Mouse (Mus musculus) heart, adult 18-20 months (tissue): ENCODE results near the gene Fam118b. TPM values are rescaled to one million over a fixed set of nuclear protein-coding genes. Genes with fewer than 3 reads are reported as not detected.
A peak's percentile ranks its signal among the peaks of the same experiment; 100 is the strongest.

ENCODE experiments used
- DNase-seq, 2 experiments: peaks; one replicate each; pipeline ENCODE4 v3.0.0; 2021 to 2022; ENCODE audit warnings: mixed read lengths in 1 of 2
- total RNA-seq, 2 experiments: library from RNA; stranded (reverse); gene quantifications; 2 replicates each; pipeline ENCODE4 v1.2.3; 2021

Fam118b gene
- total RNA-seq, 2 experiments from 2014 or later: 12.0 to 15.7 TPM

DNA sequence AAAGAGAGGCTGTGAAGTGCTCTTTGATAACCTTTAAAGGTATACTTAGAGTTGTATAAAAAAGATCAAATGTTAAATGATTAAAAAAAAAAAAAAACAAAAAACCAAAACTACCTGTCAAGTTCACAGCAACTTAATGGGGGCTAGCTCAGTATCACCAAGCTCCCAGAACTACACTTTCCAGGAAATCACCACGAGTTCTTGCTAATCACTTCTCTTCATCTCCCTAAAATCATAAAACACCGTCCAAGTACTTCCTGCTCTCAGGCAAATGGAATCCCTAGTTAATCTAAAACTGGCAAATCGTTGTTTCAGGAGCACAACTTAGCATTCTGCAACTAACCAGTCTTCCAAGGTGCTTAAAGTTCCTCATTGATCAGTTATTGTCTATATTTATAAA, 3.1 kb downstream of the Fam118b start:
- DNase-seq: no peak

DNA sequence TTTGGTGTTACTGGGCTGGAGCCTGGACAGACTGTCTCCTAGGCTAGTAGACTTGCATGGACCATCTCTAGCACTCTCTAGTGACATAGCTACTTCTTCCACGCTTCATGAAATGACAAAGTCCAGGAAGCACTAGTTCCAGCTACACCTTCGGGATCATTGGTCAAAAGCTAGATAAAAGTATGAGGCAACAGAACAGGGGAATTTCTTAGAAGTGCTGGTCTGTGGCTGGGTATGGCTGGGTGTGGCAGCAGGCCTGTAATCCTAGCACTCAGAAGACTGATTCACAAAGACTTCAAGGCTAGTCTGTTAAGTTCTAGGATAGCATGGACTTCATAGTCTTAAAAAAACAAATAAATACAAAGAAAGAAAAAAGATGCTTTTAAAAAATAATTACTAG, 4.2 kb downstream of the Fam118b start:
- DNase-seq: no peak

DNA sequence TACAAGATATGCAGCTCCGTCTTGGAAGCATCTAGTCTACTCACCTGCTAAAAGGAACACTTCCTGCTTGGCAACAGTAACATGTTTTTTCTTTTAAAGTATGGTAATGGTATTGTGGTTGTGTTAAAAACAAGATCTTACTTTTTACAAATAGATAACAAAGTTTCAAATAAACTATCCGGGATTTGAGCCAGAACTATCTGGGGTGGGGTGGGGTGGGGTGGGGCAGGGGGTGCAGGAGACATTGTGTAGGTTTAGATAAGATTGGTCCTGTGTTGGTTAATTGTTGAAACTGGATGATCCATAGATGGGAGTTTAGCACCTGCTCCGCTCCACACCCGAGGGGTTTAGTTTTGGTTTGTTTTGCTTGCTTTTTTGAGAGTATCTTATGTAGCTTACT, 5.2 kb downstream of the Fam118b start:
- no peak for DNase-seq

DNA sequence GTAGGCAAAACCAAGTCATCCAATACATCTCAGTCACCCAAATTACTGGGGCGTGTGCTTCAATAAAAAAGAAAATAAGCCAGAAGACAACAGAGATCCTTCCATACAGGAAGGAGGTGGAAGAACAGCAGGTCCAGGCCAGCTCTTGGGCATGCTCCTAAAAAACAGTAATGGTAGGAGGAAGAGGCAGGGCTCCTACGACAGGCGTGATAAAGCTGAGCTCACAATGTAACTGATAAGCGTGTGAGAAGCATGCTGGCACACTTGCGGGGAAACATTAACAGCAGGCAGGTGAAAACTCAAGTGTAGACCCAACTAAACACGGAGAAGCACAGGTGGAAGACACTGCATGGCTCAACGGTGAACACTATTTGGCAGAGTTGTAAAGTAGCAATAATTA, 10.2 kb downstream of the Fam118b start:
- DNase-seq: no peak

DNA sequence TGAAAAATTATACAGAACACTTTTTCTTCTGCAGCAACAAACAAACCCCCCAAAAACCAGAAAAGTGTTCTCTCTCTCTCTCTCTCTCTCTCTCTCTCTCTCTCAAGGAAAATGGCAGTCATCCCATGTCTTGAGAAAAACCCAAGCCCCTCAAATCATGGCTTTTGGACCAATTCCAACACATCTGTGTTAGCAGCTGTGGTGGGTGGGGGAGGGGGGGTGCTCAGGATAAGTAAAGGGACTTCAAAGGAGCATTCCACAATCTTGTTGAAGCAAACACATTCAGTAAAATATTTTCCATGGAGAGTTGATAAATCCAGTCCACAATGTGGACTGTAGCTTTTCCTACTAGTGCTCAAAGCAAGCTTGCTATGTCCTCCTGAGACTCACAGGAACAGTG, 18.1 kb downstream of the Fam118b start:
- no peak for DNase-seq

DNA sequence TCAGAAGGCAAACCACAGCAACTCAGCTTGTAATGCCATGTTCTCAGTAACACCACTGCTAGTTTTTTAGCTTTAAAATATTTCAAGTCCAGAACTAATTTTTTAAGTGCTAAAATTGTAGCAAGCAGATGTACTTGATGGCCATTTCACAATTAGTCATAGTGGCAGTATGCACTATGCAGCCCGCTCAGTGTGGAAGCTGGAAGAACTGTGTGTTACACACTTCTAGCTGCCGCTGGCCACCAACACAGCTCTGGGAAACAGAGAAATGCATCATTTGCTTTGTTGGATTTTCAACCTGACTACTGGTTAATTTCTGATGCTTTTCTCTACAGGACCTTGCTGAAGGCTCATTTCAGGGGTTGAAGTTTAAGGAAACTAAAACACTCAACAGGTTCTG, 20.2 kb downstream of the Fam118b start:
- DNase-seq: no peak

DNA sequence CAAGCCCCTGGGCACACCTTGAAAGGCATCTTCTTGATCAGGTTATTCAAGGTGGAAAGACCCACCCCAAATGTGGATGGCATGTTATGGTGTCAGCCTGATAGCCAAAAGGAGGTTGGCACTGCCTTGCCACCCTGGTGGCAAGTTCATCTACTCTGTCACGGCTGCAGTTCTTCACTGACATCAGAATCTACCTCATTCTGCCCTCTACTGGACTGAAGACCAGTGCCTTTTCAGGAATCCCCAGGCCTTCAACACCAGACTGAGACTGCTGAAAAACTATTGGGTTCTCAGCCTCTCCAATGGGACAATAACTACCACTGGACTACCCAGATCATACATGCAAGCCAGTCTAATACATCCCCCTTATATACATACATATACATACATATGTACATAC, 27.9 kb downstream of the Fam118b start:
- DNase-seq: no peak

DNA sequence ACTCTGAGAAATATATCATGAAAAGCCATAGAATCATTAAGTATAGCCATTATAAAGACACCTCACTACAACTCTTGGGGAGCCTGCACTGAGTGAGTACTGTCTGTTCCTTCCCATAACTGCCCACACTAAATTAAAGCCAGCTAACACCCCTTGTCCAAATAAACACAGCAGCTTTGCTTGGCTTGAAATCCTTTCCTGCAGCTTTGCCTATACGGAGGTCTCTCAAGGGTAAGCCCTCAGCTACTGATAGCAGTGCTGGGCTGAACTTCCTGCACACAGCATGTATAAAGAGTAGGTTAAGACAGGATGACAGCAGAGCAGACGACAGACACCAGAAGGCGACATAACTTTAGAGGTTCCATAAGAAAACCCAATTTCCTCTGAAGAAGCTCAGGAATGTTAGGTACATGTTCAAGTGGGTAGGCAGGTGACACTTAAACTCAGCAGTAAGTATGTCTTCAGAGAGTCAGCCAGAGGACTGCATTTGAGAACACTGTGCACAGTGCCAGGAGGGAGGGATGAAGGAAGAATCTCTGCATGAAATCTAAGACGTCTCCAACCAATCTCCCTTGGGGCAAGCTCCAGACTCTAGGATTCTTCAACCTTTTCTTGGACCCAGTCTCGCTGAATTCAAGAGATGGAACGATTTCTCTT, 28.6 kb downstream of the Fam118b start:
- peak; percentile 16 to 50 for DNase-seq

DNA sequence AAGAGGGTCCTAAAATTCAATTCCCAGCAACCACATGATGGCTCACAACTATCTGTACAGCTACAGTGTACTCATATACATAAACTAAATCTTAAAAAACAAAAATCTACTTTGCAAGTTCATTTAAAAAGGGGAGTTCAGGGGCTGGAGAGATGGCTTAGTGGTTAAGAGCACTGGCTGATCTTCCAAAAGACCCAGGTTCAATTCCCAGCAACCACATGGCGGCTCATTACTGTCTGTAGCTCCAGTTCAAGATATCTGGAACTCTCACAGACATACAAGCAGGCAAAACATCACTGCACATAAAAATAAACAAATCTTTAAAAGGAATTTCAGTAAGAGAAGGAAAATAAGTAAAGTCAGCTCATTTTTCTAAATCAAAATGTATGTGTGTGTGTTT, 29.2 kb downstream of the Fam118b start:
- no peak for DNase-seq

DNA sequence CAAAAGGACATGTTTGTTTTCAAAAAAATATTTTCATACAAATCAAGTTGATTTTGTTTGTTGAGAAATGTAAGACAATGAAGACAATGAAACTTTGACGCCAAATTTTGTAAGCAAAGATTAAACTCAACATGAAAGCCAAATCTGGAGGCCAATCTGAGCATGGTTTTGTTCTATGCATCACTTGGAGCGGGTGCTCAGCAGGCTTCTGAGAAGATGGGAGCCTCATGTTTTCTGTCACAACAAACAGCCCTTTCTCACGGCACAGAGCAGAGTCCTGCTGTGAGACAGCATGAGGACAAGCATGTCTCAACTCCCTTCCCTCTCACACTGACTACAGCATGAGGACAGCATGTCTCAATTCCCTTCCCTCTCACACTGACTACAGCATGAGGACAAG, 31.6 kb downstream of the Fam118b start:
- DNase-seq: no peak

DNA sequence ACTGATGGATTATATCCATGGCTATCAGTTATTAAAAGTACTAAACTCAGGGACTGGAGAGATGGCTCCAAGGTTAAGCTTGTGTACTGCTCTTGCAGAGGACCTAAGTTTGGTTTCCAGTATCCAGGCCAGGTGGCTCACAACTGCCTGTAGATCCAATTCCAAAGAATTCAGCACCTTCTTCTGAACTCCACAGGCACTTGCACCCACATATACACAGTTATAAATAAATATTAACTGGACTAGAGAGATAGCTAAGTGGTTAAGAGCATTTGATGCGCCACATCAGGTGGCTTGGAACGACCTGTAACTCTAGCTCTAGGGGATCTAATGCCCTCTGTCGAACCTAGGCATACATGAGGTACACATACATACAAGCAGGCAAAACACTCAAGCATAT, 38.9 kb downstream of the Fam118b start:
- DNase-seq: no peak

DNA sequence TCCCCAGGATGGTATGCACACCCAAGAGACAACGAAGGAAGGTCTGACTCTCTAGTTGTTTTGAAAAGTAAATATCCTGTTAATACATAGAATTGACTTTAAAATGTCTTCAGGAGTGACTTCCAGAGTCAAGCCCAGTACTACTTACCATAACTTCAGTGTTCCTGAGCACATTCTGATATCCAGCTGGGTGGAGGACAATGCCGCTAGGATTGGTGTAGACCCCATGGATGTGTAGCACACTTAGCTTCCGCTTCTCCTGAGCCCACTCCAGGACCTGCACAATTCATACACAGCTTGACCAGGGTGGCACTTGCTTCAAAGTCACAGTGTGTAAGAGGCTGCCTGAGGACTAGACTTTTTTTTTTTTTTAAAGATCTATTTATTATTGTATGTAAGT, 44.1 kb downstream of the Fam118b start:
- DNase-seq: no peak

DNA sequence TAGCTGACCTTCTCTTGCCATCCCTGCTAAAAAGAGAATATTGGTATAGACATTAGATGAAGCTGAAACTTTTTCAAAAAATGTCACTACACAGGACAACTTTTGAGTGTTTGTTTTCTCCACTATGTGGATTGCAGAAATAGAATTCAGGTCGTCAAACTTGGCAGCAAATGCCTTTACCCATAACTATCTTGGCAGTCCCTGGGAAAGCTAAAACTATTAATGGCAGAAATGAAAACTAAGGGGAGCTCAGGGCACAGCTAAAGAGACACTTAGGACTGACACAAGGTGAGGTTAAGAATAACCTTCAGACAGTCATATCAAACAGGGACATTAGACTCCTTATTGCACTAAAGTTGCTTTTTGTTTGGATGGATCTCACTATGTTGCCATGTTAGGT, 49.6 kb downstream of the Fam118b start:
- DNase-seq: peak in 1 of 2 experiments; percentile 43

DNA sequence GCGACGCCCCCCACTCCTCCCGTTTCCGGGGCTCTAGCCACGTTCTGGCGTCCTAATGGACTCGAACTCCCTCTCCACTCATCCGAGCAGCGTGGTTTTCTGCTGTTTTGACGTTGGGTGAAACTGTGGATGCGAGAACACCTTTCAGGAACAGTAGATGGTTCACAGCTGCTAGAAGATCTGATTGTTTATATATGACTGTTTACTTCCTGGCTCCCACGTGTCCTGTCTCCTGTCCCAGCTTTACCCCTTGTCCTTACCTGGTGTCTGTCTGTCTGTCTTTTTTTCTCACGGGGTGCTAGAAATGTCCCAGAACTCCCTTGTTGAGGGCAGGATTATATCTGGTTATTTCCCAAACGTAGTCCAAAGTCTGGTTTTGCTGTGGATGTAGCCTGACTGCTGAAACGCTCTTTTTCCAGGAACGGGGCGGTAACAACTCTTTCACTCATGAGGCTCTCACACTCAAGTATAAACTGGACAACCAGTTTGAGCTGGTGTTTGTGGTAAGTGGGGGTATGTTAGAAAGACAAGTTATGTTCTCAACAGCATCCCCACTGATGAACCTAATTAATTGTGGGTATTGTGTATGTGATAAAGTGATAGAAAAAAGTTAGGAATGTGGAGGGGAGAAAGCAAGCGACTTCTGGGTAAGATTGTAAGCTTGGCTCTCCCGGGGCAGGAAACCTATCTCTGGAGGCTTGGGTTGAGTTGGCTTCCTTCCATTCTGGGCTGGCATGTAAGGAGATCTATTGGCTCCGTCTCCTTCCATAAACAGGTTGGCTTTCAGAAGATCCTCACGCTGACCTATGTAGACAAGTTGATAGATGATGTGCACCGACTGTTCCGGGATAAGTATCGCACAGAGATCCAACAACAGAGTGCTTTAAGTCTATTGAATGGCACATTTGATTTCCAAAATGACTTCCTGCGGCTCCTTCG, 55.8 kb downstream of the Fam118b start:
- DNase-seq: no peak

DNA sequence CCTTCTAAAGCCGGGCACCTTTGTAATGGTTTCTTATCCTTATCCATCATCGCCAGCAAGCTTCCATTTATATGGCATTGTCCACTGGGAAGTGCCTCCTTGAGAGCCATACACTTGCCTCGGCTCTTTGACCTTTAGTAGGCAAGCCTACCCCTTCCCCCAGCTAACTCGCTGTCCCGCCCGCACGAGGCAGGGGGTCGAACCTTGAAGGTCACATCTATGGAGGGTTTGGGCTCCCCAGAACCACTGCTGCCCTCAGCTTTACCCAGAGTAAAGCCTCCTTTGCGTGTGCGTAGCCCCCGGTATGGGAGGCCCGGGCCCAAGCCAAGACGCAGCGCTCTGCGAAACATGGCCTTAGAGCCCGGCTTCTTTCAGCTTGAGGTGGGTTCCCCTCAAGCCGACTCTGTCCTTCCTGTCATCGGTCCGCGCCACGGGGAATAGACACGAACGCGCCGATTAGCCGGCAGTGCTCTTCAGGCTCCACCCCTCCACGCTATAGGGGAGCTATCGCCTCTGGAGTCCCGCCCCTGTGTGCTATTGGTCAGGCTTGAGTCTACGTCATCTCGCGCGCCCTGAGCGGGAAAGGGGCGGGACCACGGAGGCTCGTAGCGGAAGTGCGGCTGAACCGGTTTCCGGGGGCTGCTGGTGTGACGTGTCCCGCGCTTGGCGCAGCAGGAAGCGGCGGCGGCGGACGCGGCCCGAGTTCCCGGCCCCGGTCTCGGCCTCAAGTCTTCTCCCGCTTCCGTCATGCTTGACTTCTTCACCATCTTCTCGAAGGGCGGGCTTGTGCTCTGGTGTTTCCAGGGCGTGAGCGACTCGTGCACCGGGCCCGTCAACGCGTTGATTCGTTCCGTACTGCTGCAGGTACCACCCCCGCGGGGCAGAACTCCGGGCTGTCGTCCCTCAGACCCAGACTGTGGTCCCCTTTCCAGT, 56.8 kb downstream of the Fam118b start, which contains the start of gene Foxred1:
Gene Foxred1, minus strand, starts transcription at position 514 of the 933 bp plus-strand sequence.
- peak; percentile 99 for DNase-seq

DNA sequence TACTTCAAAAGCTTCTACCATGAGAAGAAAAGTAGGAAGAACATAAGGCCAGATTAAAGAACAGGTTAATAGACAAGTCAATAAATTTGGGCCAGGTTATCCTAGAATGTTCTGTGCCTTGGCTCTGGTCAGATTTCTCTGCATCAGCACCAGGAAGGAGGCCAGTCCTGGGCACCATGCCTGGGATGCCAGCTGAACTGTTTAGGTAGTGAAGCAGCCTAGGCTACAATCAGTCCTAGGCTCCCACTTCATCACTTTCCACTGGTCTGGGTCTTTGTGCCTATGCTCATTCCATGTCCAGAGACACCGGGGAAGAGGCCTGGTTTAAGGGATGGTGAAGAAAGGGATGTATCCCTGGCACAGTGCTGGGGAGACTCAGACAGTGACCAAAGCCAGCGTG, 63.2 kb downstream of the Fam118b start:
- DNase-seq: no peak

DNA sequence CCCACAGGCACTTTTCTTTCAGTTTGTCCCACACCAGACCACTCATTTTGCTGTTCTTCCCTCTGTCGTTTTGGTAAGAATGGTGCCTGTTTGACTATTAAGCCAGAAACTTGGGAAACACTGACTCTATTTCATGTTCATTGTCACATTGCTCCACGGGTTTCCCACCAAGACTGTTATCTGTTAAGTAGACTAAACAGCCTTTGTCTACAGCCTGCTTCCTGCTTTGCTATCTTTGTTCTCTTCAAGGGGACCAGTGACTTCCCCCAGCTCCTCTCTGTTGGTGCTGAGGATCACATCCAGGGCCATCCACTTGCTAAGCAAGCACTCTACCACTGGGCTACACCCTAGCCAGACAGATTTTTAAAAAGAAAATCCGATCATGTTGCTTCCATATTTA, 64.1 kb downstream of the Fam118b start:
- no peak for DNase-seq

DNA sequence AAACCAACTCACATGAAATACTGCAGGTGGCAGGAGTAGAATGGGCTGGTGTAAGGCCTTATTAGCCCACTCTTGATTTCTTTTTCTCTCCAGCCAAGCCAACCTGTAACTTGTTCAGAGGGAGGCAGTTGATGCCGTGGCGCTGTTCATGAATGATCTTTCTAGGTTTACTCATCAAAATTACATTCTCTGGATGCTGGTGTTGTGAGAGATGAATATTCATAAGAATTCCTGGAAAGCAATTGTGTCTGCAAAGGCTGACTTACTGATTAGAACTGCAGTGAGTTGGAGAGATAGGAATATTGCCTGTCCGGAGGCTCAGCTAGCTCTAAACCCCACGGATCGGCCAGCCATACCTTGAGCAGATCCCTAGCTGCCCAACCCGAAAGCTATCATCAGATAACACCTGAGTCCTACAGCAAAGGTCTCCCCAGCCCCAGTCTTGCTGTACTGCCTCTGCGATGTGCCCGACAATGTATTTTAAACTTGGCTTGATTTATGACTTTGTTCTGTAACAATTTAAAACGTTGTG, 67.0 kb downstream of the Fam118b start:
- no peak for DNase-seq

DNA sequence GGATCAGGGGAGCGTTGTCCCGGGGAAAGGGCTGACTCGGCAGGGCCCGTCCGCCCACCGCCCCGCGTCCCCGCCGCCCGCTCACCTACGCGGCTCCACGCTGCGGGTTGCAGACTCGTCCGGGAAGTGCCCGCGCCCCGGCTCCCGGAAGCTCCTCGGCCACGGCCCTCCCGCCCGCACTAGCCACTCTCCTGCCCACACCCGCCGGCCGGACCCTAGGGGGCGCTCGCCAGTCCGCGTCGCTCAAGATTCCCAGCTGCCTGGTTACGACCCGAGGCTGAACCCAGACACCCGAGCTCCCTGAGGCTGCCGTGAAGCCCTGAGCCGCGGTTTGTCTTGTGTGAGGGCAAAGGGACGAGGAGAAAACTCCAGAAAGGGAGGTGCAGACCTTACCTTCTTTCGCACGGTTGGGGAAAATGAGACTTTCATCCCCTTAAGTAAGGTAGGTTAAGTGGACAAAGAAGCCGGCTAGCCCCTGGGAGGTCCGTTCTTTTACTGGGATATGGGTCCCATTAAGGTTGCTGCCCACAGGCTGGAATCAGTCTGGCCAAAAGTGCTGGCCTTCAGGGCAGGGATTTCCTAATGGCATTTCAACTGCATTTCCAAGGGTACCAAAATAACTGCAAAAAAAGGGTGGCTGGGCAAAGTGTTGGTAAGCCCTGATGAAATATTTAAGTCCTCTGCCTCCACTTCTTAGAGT, 67.7 kb downstream of the Fam118b start, which contains the start of the genes Srpr and Tirap:
Gene Srpr, plus strand, starts transcription at position 404 of the 700 bp plus-strand sequence.
Gene Tirap, minus strand, starts transcription at position 520 of the 700 bp plus-strand sequence.
- DNase-seq: peak; percentile 95

DNA sequence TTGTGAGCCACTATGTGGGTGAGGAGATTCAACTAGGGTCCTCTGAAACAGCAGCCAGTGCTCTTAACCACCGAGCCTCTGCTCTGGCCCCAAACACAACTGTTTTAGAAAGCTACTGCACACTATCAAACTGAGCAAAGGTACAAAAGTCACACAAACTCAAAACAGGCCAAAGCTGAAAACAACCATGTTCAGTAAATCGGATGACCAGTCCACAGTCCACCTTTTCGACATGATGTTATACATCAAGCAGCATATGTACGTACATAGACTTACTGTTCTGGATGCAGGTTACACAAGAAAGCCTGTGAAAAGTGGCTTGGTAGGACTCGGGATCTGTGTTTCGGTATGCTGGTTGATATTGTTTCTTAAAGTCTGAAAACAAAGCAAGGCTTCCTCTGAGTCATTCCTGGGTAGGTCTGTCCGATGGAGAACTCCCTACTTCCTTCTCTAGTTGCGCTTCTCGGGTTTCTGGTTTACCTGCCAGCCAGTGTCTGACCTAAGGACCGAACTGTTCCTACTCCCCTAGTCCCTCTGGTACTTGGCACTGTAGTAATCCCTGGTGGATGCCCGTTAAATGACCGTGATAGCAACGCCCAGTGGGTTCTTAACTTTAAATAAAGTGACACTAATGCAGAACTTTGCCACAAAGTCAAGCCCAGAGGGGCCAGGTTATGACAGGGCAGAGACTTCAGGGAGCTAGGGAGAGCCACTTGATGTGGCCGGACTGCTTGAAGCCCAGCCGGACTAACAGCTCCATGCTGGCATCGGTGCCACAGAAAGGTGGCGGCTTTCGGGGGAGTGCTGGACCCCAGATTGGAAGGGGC, 68.4 kb downstream of the Fam118b start:
- DNase-seq: peak in 1 of 2 experiments; percentile 73
